Mouse (Mus musculus) gastrocnemius, postnatal 36 days (tissue): ENCODE results near the gene Mnd1. TPM values are rescaled to one million over a fixed set of nuclear protein-coding genes. Genes with fewer than 3 reads are reported as not detected.
A peak's percentile ranks its signal among the peaks of the same experiment; 100 is the strongest.

Experiments used
- DNase-seq, 2 experiments: peaks; one replicate each; pipeline ENCODE4 v3.0.0; 2022
- intact Hi-C: fragments of 180-260 bp; cut with DNase I; formaldehyde crosslinking; loops from one replicate; pipeline ENCODE4 v1.15.1; 2025
- long read RNA-seq, 2 experiments: library from polyadenylated mRNA; stranded (forward); transcript quantifications; one replicate each; pipeline ENCODE4 v2.0.0; 2021
- total RNA-seq, 2 experiments: library from RNA; stranded (reverse); gene quantifications; 2 replicates each; pipeline ENCODE4 v1.2.3; 2021

Mnd1 gene
- total RNA-seq = 1 to 10 TPM; 1.6 to 2.3 TPM
- long read RNA-seq, experiment 1 = 0 reads
- long read RNA-seq, experiment 2, partial matches to known transcripts = 0 of 4 reads
- long read RNA-seq, experiment 2, other reads (novel, unspliced or antisense) = 2 of 4 reads

- DNase-seq = peak; percentile 98 to 99
- intact Hi-C loops = loop anchor here (5.0 kb wide), 1 partner anchor 208 kb away; no protein-coding TSS in a partner anchor
These were observed at the start of gene Mnd1 for GRCm38 (mm10) chr3:84155558-84156006. Mnd1 (minus strand) TSS chr3:84155786.

- intact Hi-C loops = no loop called here
- no peak for DNase-seq
These were observed 49.1 kb upstream of the Mnd1 start for GRCm38 (mm10) chr3:84204640-84205039.

GRCm38 (mm10) chr3:84200559-84201420 is 45.2 kb upstream of the Mnd1 start:
- peak in 1 of 2 experiments; percentile 34 for DNase-seq
- intact Hi-C loops = no loop called here

GRCm38 (mm10) chr3:84199516-84199915 is 43.9 kb upstream of the Mnd1 start:
- no peak for DNase-seq
- intact Hi-C loops = no loop called here

GRCm38 (mm10) chr3:84198229-84198628 is 42.6 kb upstream of the Mnd1 start:
- intact Hi-C loops = no loop called here
- no peak for DNase-seq

GRCm38 (mm10) chr3:84193881-84194280 is 38.3 kb upstream of the Mnd1 start:
- DNase-seq = no peak
- intact Hi-C loops = no loop called here

GRCm38 (mm10) chr3:84191141-84191881 is 35.7 kb upstream of the Mnd1 start:
- no peak for DNase-seq
- intact Hi-C loops = no loop called here

- intact Hi-C loops = no loop called here
- no peak for DNase-seq
These were observed 35.0 kb upstream of the Mnd1 start for GRCm38 (mm10) chr3:84190513-84191061.

GRCm38 (mm10) chr3:84189629-84190173 is 34.1 kb upstream of the Mnd1 start:
- intact Hi-C loops = no loop called here
- no peak for DNase-seq

GRCm38 (mm10) chr3:84181717-84182116 is 26.1 kb upstream of the Mnd1 start:
- no peak for DNase-seq
- intact Hi-C loops = no loop called here

- DNase-seq = no peak
- intact Hi-C loops = no loop called here
These were observed 25.5 kb upstream of the Mnd1 start for GRCm38 (mm10) chr3:84181102-84181501.

GRCm38 (mm10) chr3:84180304-84180703 is 24.7 kb upstream of the Mnd1 start:
- intact Hi-C loops = no loop called here
- DNase-seq = no peak

GRCm38 (mm10) chr3:84177834-84178233 is 22.2 kb upstream of the Mnd1 start:
- intact Hi-C loops = no loop called here

GRCm38 (mm10) chr3:84175337-84176315 is 20.0 kb upstream of the Mnd1 start:
- intact Hi-C loops = loop anchor here (1.0 kb wide), 1 partner anchor 138 kb away; no protein-coding TSS in a partner anchor
- DNase-seq = peak; percentile 38 to 63

More at GRCm38 (mm10) chr3:84177834-84178233, 22.2 kb upstream of the Mnd1 start:
- no peak for DNase-seq

- intact Hi-C loops = loop anchor here (5.0 kb wide), 1 partner anchor 369 kb away; no protein-coding TSS in a partner anchor
- DNase-seq = no peak
These were observed 18.1 kb upstream of the Mnd1 start, which contains the start of gene Gm6525 for GRCm38 (mm10) chr3:84173581-84174154. Gm6525 (plus strand) TSS chr3:84174104.

- intact Hi-C loops = loop anchor here (5.0 kb wide), 1 partner anchor 370 kb away; no protein-coding TSS in a partner anchor
These were observed 16.8 kb upstream of the Mnd1 start for GRCm38 (mm10) chr3:84172406-84172805.

GRCm38 (mm10) chr3:84169393-84170005 is 13.9 kb upstream of the Mnd1 start:
- intact Hi-C loops = loop anchor here (5.0 kb wide), 1 partner anchor 373 kb away; no protein-coding TSS in a partner anchor
- no peak for DNase-seq

More at GRCm38 (mm10) chr3:84172406-84172805, 16.8 kb upstream of the Mnd1 start:
- DNase-seq = no peak

GRCm38 (mm10) chr3:84168943-84169342 is 13.4 kb upstream of the Mnd1 start:
- intact Hi-C loops = no loop called here

More at GRCm38 (mm10) chr3:84168943-84169342, 13.4 kb upstream of the Mnd1 start:
- no peak for DNase-seq
